ENCODE assay signal across 1 mouse cellular context in genomic region chr16:91528578-91528977, GRCm38 (mm10).
TF ChIP-seq lines count a peak whose summit lies in the region.

No protein-coding gene starts in this region.

TF ChIP-seq in CH12.LX, 34 proteins besides CTCF, POLR2A, EP300 and RAD21 (continued from another document):
- TF ChIP-seq MAX (IDR thresholded peaks at IDR 0.05; ENCODE audit: low read length) (no peak), SMC3 (IDR thresholded peaks at IDR 0.05; ENCODE audit: low read depth, low read length) (peak; percentile 60)
